Mouse (Mus musculus): ENCODE data around the gene Tstd2. TPM values are rescaled to one million over a fixed set of nuclear protein-coding genes. Genes with fewer than 3 reads are reported as not detected.
A peak's percentile ranks its signal among the peaks of the same experiment; 100 is the strongest.

Tstd2 gene
- polyA plus RNA-seq, 1 experiment from 2014 or later = 36.1 TPM

DNA sequence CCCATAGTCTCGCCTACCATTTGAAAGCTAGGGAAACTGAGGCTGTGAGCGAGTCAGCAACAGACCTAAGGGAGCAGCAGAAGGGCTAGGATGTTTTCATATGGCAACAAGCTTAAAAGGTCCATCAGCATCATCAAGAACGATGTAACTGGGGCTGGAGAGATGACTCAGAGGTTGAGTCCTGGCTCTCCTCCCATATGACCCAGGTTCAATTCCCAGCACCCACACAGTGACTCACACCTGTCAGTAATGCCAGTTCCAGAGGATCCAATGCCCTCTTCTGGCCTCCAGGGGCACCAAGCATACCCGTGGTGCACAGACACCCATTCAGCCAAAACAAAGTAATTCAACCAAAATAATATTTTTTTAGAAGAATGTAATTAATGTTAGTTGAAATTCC, 58.2 kb downstream of the Tstd2 start:
- Histone ChIP-seq H3K4me2 (no peak overlapping the region), H3K4me1 (ENCODE audit: control insufficient read depth, insufficient read depth, low read length) (no peaks in the 10 kb centered on the region), H3K36me3 (ENCODE audit: control insufficient read depth, insufficient read depth, low read length) (no peaks in the 10 kb centered on the region), H3K27ac (ENCODE audit: low read depth, low read length) (no peak overlapping the region), H3K9me3 (ENCODE audit: control insufficient read depth, low read length) (no peaks in the 10 kb centered on the region), H3K9ac (ENCODE audit: low read length) (no peak overlapping the region), H3K27me3 (ENCODE audit: control insufficient read depth, insufficient read depth, low read length) (no peaks in the 10 kb centered on the region), H3K4me3 (ENCODE audit: low read depth, low read length) (no peak overlapping the region)
- 83% methylated on average over 4 of the region's 4 CpGs for WGBS
- DNase-seq (ENCODE audit: low spot score, missing footprints) (peak; percentile 21), ATAC-seq (ENCODE audit: low FRiP score) (no peak)

DNA sequence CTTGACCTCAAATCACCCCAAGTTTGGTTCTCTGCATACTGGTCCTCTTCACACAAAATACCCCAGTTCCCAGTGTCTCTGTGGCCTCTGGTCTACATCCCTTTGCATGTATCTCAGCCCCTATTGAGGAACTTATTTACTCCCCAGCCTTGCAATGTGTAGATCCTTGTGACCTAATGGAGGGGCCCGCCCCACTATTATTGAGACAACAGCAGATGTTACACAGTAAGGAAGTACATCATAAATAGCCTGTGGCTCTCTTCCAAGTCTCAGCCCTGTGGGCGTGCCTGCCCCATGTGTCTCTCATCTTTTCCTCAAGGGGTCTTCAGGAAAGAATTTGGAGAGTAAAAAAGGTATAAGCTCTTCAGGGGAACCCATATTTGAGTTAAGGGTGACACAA, 61.6 kb downstream of the Tstd2 start:
- Histone ChIP-seq H3K27me3 (ENCODE audit: control insufficient read depth, insufficient read depth, low read length) (no peaks in the 10 kb centered on the region), H3K4me2 (no peak overlapping the region), H3K4me1 (ENCODE audit: control insufficient read depth, insufficient read depth, low read length) (no peaks in the 10 kb centered on the region), H3K4me3 (ENCODE audit: low read depth, low read length) (no peak overlapping the region), H3K36me3 (ENCODE audit: control insufficient read depth, insufficient read depth, low read length) (no peaks in the 10 kb centered on the region), H3K9ac (ENCODE audit: low read length) (no peak overlapping the region), H3K27ac (ENCODE audit: low read depth, low read length) (no peak overlapping the region), H3K9me3 (ENCODE audit: control insufficient read depth, low read length) (no peaks in the 10 kb centered on the region)
- ATAC-seq (ENCODE audit: low FRiP score) (no peak), DNase-seq (ENCODE audit: low spot score, missing footprints) (no peak)
- 87% methylated on average over 2 of the region's 2 CpGs for WGBS

DNA sequence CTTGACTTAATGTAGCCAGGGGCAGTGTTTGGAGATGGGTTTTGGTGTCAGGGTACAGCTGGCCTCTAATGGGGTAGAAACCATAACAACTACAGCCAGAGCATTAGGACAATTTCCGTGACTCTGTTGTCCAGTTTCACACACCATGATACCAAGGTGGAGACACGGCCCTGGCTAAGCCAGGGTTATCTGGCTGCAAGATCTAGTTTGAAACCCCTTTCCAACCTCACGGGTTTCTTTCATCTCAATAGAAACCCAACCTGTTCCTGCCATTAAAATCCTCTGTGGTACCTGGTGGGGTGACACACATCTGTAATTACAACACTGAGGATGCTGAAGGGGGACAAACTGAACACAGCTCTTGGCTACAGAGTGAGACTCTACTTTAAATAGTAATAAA, 62.8 kb downstream of the Tstd2 start:
- Histone ChIP-seq H3K36me3 (ENCODE audit: control insufficient read depth, insufficient read depth, low read length) (no peaks in the 10 kb centered on the region), H3K27ac (ENCODE audit: low read depth, low read length) (no peak overlapping the region), H3K4me2 (no peak overlapping the region), H3K9ac (ENCODE audit: low read length) (no peak overlapping the region), H3K4me1 (ENCODE audit: control insufficient read depth, insufficient read depth, low read length) (no peaks in the 10 kb centered on the region), H3K27me3 (ENCODE audit: control insufficient read depth, insufficient read depth, low read length) (no peaks in the 10 kb centered on the region), H3K4me3 (ENCODE audit: low read depth, low read length) (no peak overlapping the region), H3K9me3 (ENCODE audit: control insufficient read depth, low read length) (no peaks in the 10 kb centered on the region)
- 86% methylated on average over 3 of the region's 3 CpGs for WGBS
- no peak for ATAC-seq (ENCODE audit: low FRiP score)
- peak; percentile 76 for DNase-seq (ENCODE audit: low spot score, missing footprints)

DNA sequence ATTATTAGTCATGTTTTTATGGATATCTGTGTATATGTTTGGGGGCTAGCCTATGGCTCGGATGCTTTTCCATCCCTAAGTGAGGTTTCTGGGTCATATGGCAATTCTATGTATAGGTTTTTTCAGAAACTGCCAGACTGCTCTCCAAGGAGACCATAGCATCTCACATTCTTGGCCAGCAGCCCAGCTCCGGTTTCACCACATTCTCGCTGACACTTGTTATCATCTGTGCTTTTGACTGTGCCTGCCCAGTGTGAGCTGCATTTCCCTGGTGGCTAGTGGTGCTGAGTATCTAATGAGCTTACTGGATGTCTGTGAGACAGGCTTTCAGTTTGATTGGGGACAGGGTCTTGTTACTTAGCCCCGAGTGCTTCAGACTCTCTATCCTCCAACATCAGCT, 64.8 kb downstream of the Tstd2 start:
- WGBS = 87% methylated on average over 4 of the region's 4 CpGs
- no peaks in the 10 kb centered on the region for H3K27me3 ChIP-seq (ENCODE audit: control insufficient read depth, insufficient read depth, low read length)

DNA sequence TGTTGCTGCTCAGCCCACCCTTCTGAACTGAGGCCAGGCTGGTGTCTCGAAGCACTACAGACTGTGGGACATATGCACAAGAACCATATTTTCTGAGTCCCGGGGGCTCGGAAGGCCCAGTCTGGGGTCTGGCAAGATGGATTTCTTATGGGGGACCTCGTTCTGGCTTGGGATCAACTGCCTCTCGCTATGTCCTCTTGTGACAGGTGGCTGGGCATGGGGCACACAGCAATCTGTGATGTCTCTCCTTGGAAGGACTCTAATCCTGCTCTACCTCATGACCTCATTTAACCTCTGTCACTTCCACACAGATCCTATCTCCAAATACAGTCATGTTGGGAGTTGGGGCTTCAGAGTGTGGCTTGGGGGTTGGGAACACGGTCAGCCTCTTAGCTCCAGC, 65.9 kb downstream of the Tstd2 start:
- Histone ChIP-seq H3K9me3 (ENCODE audit: control insufficient read depth, low read length) (no peaks in the 10 kb centered on the region), H3K27me3 (ENCODE audit: control insufficient read depth, insufficient read depth, low read length) (no peaks in the 10 kb centered on the region), H3K4me1 (ENCODE audit: control insufficient read depth, insufficient read depth, low read length) (no peaks in the 10 kb centered on the region), H3K4me2 (no peak overlapping the region), H3K9ac (ENCODE audit: low read length) (no peak overlapping the region), H3K27ac (ENCODE audit: low read depth, low read length) (no peak overlapping the region), H3K36me3 (ENCODE audit: control insufficient read depth, insufficient read depth, low read length) (no peaks in the 10 kb centered on the region), H3K4me3 (ENCODE audit: low read depth, low read length) (no peak overlapping the region)
- ATAC-seq (ENCODE audit: low FRiP score) = no peak
- no peak for DNase-seq (ENCODE audit: low spot score, missing footprints)
- 91% methylated on average over 6 of the region's 6 CpGs for WGBS

More for the DNA sequence above, 64.8 kb downstream of the Tstd2 start:
- Histone ChIP-seq H3K9me3 (ENCODE audit: control insufficient read depth, low read length) (no peaks in the 10 kb centered on the region), H3K27ac (ENCODE audit: low read depth, low read length) (no peak overlapping the region), H3K4me2 (no peak overlapping the region), H3K4me3 (ENCODE audit: low read depth, low read length) (no peak overlapping the region), H3K9ac (ENCODE audit: low read length) (no peak overlapping the region), H3K36me3 (ENCODE audit: control insufficient read depth, insufficient read depth, low read length) (no peaks in the 10 kb centered on the region), H3K4me1 (ENCODE audit: control insufficient read depth, insufficient read depth, low read length) (no peaks in the 10 kb centered on the region)
- no peak for DNase-seq (ENCODE audit: low spot score, missing footprints)
- ATAC-seq (ENCODE audit: low FRiP score) = no peak

DNA sequence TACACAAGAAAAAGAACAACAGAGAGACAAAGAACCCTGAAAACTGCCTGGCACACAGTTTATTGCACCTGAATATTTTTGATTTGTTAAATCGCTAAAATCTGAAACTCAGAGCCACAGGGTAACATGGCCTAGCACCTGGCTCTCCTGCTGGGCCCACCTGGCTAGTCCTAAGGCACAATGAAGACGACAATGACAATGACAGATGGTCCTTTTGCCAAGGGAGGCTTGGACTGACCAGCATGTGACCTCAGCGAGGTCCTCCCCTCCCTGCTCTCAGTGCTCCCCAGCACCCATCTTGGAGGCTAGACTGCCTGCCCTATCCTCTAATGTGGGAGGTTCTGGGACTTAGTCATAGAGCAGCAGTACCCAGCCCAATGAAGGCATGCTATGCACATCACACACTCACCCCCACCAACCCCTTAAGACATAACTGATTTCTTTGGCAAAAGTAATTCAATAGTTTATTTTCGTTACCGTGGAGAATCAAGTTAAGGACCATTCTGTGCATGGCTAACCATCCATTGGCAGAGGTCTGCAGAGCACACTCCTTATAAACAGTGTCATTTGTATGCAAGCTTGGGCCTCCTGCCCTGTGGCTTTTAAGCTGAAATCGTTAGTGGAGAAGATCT, 68.5 kb downstream of the Tstd2 start:
- no peak for ATAC-seq (ENCODE audit: low FRiP score)
- Histone ChIP-seq H3K9me3 (ENCODE audit: control insufficient read depth, low read length) (no peaks in the 10 kb centered on the region), H3K4me1 (ENCODE audit: control insufficient read depth, insufficient read depth, low read length) (no peaks in the 10 kb centered on the region), H3K27ac (ENCODE audit: low read depth, low read length) (no peak overlapping the region), H3K4me3 (ENCODE audit: low read depth, low read length) (no peak overlapping the region), H3K4me2 (no peak overlapping the region), H3K36me3 (ENCODE audit: control insufficient read depth, insufficient read depth, low read length) (no peaks in the 10 kb centered on the region), H3K9ac (ENCODE audit: low read length) (no peak overlapping the region), H3K27me3 (ENCODE audit: control insufficient read depth, insufficient read depth, low read length) (no peaks in the 10 kb centered on the region)
- WGBS = 72% methylated on average over 6 of the region's 6 CpGs
- DNase-seq (ENCODE audit: low spot score, missing footprints) = no peak

DNA sequence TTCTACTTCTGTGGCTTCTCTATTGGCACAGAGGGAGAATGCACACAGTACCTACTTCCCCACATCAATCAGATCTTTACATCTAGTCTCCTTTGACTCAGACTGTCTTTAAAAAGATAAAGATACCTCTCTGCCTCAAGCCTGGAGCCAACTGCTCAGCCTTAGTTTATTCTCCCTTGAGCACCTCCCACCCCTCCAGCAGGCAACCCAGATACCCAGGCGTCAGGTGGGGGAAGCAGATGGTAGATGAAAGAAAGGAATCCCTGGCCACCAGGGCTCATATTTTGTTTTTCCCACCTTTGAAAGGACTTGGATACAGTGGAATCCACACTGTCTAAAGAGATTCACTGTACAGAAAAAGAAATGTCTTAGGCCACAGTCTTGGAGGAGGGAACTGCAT, 69.9 kb downstream of the Tstd2 start:
- H3K9me3 ChIP-seq (ENCODE audit: control insufficient read depth, low read length) = no peaks in the 10 kb centered on the region
- H3K27me3 ChIP-seq (ENCODE audit: control insufficient read depth, insufficient read depth, low read length) = no peaks in the 10 kb centered on the region
- ATAC-seq (ENCODE audit: low FRiP score) (no peak), DNase-seq (ENCODE audit: low spot score, missing footprints) (no peak)
- H3K36me3 ChIP-seq (ENCODE audit: control insufficient read depth, insufficient read depth, low read length) = no peaks in the 10 kb centered on the region
- no peak overlapping the region for H3K4me3 ChIP-seq (ENCODE audit: low read depth, low read length)
- H3K4me2 ChIP-seq = no peak overlapping the region
- 39% methylated on average over 1 of the region's 1 CpGs for WGBS
- no peak overlapping the region for H3K9ac ChIP-seq (ENCODE audit: low read length)
- H3K27ac ChIP-seq (ENCODE audit: low read depth, low read length) = no peak overlapping the region
- H3K4me1 ChIP-seq (ENCODE audit: control insufficient read depth, insufficient read depth, low read length) = no peaks in the 10 kb centered on the region

DNA sequence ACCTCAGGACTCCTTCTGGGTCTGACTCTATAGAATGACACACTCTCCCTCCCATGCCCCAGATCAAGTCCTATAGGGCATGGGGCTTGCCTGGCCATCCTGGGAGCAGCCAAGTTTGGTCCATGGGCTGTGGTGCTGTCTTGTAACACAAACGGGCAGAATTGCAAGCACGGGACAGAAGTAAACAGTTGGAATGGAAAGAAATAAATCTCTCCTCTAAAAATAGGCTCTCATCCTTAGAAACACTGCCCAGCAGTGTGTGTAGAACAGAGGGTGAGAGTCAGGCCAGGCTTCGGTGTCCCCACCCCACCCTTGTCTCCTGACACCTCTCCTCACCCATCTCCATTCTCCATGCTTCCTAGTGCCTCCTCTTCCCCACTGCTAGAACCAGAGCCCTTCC, 70.4 kb downstream of the Tstd2 start:
- ATAC-seq (ENCODE audit: low FRiP score) = no peak
- Histone ChIP-seq H3K27ac (ENCODE audit: low read depth, low read length) (no peak overlapping the region), H3K4me1 (ENCODE audit: control insufficient read depth, insufficient read depth, low read length) (no peaks in the 10 kb centered on the region), H3K9me3 (ENCODE audit: control insufficient read depth, low read length) (no peaks in the 10 kb centered on the region), H3K4me2 (no peak overlapping the region), H3K27me3 (ENCODE audit: control insufficient read depth, insufficient read depth, low read length) (no peaks in the 10 kb centered on the region), H3K36me3 (ENCODE audit: control insufficient read depth, insufficient read depth, low read length) (no peaks in the 10 kb centered on the region), H3K9ac (ENCODE audit: low read length) (no peak overlapping the region), H3K4me3 (ENCODE audit: low read depth, low read length) (no peak overlapping the region)
- WGBS = 90% methylated on average over 3 of the region's 3 CpGs
- DNase-seq (ENCODE audit: low spot score, missing footprints) = no peak

DNA sequence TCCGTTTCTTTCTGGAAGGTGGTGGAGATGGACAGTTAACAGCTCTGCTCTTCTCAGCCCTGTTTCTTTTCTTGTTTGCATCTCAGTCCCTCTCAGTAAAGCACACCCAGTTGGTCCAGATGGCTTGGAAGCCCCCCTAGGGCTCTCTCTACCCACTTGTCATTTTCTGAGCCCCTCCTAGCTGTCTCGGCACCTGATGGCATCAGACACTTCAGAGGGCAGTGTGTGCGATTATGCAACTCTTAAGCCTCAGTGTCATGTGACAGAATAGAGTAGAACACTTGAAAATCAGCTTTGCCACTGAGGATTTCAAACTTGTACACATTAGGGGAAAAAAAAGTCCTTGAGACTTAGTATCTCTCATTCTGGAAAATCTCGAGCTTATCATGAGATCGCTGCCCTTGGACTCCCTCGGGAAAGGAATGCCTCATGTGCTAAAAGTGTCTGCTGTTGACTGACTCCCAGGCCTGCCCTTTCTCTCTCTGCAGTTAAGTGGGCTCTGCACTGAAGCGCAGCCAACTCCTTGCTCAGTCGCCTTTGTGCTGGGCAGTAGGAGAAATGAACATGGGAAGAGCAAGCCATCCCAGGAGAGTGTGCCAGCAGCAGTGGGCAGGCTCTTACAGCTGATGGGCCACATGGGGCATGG, 72.7 kb downstream of the Tstd2 start:
- no peak overlapping the region for H3K4me3 ChIP-seq (ENCODE audit: low read depth, low read length)
- no peak overlapping the region for H3K4me2 ChIP-seq
- no peak overlapping the region for H3K27ac ChIP-seq (ENCODE audit: low read depth, low read length)
- H3K27me3 ChIP-seq (ENCODE audit: control insufficient read depth, insufficient read depth, low read length) = no peaks in the 10 kb centered on the region
- no peaks in the 10 kb centered on the region for H3K4me1 ChIP-seq (ENCODE audit: control insufficient read depth, insufficient read depth, low read length)
- H3K9ac ChIP-seq (ENCODE audit: low read length) = no peak overlapping the region
- H3K9me3 ChIP-seq (ENCODE audit: control insufficient read depth, low read length) = no peaks in the 10 kb centered on the region
- ATAC-seq (ENCODE audit: low FRiP score) (no peak), DNase-seq (ENCODE audit: low spot score, missing footprints) (no peak)
- WGBS = 72% methylated on average over 8 of the region's 8 CpGs
- H3K36me3 ChIP-seq (ENCODE audit: control insufficient read depth, insufficient read depth, low read length) = no peaks in the 10 kb centered on the region
